Mouse (Mus musculus): Measurements from ENCODE around the gene Lrch1.

Lrch1 gene

DNA sequence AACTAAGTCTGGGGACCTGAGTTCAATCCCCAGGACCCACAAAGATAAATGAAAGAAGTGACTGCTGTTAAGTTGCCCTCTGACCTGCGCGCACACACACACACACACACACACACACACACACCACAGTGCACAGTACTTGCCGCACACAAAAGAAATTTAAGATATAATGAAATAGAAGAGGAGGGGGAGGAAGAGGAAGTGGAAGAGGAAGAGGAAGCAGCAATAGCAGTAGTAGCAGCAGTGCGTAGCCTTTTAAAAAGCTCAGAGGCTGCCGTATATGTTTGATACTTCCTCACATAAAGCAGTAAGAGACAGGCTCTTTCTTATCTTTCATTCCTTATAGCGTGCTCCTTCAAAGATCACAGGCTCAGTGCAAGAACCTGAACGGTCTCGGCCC lies 92.2 kb downstream of the Lrch1 start:
- CTCF ChIA-PET = no interaction called here

- CTCF ChIA-PET = no interaction called here
These were observed 93.9 kb downstream of the Lrch1 start for GRCm38 (mm10) chr14:74853759-74854100.

- CTCF ChIA-PET = no interaction called here
These were observed 94.5 kb downstream of the Lrch1 start for GRCm38 (mm10) chr14:74852965-74853758.

DNA sequence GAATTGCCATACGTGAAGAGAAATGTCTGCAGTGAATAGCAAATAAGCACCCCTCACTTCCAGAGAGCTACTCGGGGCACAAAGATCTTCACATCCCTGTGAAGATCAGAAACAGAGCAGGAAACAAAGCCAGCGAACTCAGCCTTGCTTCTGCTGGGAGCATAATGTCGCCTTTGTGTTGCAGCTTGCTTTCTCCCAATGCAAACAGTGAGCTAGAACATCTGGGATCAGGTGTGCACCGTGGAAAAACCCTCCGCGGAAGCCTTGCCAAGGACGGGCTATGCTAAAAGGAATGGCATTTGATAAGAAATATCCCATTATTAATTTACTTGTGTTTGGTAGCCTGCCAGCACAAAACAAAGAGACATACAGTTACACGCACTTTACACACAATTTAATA lies 95.8 kb downstream of the Lrch1 start:
- CTCF ChIA-PET = no interaction called here

- CTCF ChIA-PET = interaction anchor here (0.5 to 0.9 kb wide), 3 partner anchors 12 to 86 kb away, joined by 3 to 24 read pairs (median 12); no protein-coding TSS in a partner anchor
These were observed 98.7 kb downstream of the Lrch1 start for GRCm38 (mm10) chr14:74849020-74849419.

- CTCF ChIA-PET = interaction anchor here (0.5 to 1.0 kb wide), 4 partner anchors 60 to 150 kb away, joined by 3 to 6 read pairs (median 3); no protein-coding TSS in a partner anchor
These were observed 99.5 kb downstream of the Lrch1 start for GRCm38 (mm10) chr14:74848224-74848623.

DNA sequence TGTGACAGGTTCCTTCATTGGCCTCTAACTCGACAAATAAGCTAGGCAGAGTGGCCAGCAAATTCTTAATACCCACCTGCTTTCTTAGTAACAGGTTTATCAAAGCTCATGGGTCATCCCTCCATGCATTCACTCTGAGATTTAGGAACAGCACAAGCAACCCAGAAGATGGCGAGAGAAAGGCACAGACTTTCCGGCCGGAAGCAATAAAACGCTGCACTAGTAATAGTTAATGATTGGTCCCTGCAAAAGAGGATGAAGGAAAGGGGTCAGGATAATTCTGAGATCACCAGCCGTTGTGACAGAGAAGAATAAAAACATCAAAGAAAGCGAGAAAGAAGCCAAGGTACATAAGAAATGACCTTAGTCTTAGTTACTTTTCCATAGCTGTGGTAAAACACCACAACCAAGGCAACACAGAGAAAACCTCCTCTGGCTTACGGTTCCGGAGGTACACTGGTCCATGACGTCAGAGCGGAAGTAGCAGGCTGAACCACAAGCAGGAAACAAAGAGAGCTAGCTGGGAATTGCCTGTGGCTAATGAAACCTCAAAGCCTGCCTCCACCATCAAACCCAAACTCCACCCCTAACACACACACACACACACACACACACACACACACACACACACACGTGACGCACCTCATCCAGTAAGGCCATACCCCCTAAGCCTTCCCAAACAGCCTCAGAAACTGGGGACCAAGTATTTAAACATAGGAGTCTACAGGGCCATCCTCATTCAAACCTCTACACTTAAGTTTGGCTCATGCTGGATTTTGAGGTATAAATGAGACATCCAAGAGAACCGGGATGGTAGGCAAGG lies 100.2 kb downstream of the Lrch1 start:
- CTCF ChIA-PET = interaction anchor here (0.6 to 1.2 kb wide), 4 partner anchors 14 to 151 kb away, joined by 3 to 10 read pairs (median 5); no protein-coding TSS in a partner anchor

DNA sequence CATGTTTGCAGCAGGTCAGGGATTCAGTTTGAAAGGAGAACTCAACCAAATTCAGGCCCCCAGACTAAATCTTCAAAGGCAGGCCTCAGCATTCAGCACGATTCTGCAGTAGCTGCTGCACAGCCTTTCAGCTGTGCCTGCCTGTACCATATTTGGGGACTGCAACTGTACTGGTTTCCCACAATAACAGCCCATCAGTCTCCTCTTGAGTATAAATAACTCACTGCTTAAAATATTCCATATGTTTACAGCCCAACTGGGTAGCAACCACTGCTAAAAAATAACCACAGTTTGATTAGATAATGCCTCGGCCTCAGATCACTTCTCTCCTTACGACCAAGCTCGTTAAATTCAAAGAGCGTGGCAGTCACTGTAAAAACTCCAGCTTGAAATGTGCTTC lies 101.0 kb downstream of the Lrch1 start:
- CTCF ChIA-PET = interaction anchor here (1.2 kb wide), 1 partner anchor 22 kb away, joined by 10 read pairs; no protein-coding TSS in a partner anchor

GRCm38 (mm10) chr14:74845661-74846274 lies 101.9 kb downstream of the Lrch1 start:
- CTCF ChIA-PET = no interaction called here

GRCm38 (mm10) chr14:74841708-74842107 lies 106.0 kb downstream of the Lrch1 start:
- CTCF ChIA-PET = no interaction called here

- CTCF ChIA-PET = interaction anchor here (0.6 kb wide), 4 partner anchors 52 to 397 kb away, joined by 4 to 6 read pairs (median 4); no protein-coding TSS in a partner anchor
These were observed 106.4 kb downstream of the Lrch1 start for GRCm38 (mm10) chr14:74841297-74841696.

DNA sequence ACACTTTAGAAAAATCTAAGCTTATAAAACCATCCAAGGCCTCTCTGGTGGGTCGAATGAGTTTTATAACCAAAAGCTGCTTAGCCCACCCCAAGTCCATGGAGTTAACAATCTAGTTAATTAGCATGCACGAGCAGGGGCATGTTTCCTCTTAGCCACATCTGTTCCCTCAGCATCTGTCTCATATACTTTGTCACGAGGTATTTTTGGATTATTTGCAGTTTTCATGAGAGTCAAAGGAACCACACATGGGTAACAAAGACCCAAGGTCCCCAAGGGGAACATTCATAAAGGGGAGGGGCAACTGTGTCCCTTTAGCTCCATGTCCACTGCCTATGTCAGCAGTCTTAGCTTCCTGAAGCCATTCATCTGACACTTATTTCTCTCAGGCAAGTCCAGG lies 106.9 kb downstream of the Lrch1 start:
- CTCF ChIA-PET = interaction anchor here (0.6 kb wide), 4 partner anchors 52 to 397 kb away, joined by 4 to 6 read pairs (median 4); no protein-coding TSS in a partner anchor

GRCm38 (mm10) chr14:74840328-74840727 lies 107.3 kb downstream of the Lrch1 start:
- CTCF ChIA-PET = interaction anchor here (0.6 kb wide), 1 partner anchor 88 kb away, joined by 5 read pairs; no protein-coding TSS in a partner anchor

DNA sequence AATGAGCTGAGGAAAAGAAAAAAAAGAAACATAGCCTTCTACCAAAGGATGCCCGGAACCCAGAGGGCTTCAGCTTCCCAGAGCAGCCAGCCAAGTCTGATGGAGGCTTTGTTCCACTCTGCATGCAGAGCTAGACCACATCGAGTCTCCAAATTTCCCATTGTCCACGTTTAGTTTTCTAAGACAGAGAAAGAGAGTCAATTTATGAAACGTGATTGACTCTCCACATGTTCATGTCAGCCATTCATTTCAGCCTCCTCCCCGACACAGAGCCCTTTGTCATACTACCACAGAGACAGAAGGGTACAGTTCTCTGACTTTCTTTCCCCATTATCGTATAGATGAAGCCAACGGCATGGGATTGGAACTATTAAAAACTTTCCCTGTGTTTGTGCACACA lies 108.9 kb downstream of the Lrch1 start:
- CTCF ChIA-PET = interaction anchor here (0.6 kb wide), 1 partner anchor 67 kb away, joined by 3 read pairs; no protein-coding TSS in a partner anchor

DNA sequence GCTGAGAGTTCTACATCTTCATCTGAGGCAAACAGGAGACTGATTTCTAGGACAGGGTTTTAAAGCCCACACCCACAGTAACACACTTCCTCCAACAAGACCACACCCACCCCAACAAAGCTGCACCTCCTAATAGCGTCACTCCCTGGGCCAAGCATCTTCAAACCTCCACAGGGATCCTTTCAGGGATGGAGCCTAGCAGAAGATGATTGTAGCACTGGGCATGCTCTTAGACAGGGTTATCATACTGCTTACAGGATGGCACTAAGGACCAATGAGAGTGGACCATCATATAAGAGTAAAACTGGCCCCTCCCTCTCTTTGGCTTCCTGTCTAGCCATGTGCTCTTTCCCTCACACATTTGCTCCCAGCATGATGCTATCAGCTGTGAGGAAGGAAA lies 112.7 kb downstream of the Lrch1 start:
- CTCF ChIA-PET = interaction anchor here (0.7 kb wide), 1 partner anchor 166 kb away, joined by 10 read pairs; no protein-coding TSS in a partner anchor

- CTCF ChIA-PET = no interaction called here
These were observed 113.5 kb downstream of the Lrch1 start for GRCm38 (mm10) chr14:74834215-74834614.

GRCm38 (mm10) chr14:74831653-74832052 lies 116.0 kb downstream of the Lrch1 start:
- CTCF ChIA-PET = no interaction called here

DNA sequence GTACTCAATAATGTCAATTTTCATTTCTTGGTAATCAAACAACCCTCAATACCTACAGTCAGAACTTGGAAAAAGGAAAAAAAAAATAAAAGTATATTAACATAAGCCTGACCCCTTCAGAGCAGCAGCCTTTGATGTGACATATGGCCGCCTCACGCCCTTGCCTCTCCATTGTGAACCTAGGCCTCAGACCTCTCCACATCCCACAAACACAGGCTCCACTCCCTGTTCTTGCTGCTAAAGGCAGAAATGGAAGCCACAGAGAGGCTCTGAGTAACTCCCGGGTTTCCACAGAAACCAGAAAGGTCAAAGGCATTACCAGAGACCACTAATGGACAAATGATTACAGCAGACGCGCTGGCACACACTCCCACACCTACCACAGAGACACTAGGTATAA lies 116.6 kb downstream of the Lrch1 start:
- CTCF ChIA-PET = no interaction called here

DNA sequence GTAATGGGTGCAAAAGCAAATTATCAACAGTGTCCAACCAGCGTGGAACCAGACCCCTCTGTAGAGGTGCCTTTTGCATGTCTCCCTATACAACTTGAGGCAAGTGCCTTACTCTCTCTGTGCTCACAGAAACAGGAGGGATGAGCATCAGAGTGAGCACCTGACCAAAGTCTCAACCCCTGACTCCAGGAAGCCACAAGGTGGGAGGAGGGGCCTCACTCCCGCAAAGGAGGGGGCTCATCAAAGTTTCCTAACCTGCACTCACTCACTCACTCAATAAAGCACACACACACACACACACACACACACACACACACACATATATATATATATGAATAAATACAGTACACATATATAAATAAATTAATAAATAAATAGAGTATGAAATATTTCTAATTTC lies 117.1 kb downstream of the Lrch1 start:
- CTCF ChIA-PET = interaction anchor here (0.5 kb wide), 1 partner anchor 161 kb away, joined by 4 read pairs; no protein-coding TSS in a partner anchor

DNA sequence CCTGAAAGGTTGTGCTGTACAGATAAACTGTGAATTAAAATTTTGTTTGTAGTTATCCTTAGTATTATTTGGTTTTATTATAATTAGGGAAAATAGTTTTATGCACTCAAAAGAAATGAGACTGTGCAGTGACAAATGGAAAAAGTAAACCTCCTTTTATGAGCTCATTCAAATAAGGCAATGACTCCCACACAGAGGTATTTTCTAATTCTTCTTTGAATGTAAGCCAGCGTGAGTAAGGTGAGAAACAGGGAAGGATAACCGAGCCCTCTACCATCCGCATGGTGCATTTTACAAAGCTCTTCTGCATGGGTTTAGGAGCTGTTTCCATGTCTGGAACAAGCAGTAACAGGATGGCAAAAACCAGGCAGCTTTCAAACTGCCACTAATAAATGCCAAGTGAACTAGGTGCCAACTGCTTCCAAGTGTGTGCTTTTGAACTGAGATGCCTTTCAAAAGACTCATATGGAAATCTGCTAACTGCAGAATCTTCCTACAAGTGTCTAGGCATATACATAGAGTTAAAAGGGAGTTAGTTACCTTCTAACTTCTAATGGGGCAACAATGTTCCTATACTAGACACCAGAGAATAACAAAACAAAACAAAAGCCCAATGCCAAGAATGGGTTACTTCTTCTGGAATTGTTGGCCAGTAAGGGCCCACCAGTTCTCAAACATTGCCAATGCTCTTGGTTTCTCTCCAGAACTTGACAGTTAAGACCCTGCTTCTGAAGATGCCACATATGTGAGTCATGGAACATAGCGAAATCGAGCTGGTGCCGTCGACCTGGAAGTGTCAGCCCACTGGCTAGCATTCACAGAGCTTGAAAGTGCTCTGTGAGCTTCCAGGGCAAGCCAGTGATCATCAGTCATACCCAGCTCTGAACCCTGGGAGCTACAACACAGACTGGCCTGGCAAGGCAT lies 124.7 kb downstream of the Lrch1 start:
- CTCF ChIA-PET = no interaction called here

DNA sequence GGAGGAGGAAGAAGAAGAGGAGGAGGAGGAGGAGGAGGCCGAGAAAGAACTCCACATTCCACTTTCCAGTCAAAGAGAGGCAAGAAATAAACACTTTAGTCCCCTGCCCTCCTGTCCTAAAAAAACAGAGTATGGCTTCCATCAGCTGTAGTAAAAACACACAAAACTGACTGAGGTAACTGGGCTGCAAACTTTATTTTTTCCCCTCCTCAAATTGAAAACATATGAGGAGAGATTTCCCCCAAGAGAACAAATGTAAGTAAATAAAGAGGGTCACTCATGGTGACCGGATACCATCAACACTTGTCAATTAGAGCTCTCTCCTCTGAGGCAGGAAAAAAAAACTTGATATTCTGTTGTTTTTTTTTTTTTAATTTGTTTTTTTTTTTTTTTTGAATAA lies 125.6 kb downstream of the Lrch1 start:
- CTCF ChIA-PET = no interaction called here
